Mouse (Mus musculus) embryonic facial prominence, embryonic 14.5 days (tissue): ENCODE measurements at regions not wholly inside any gene's neighbourhood (a gene's known extent, or its start where the extent isn't known, plus 50 kb on each side); places are given as distances from the start of the nearest gene placed in this dataset.

Experiments
- ATAC-seq: fragments of 200-750 bp; cut with Nextera tagmentation; 2 replicates; pipeline ENCODE4 v1.8.0; 2017; ENCODE audit warnings: low read depth, moderate number of reproducible peaks, moderate TSS enrichment
- DNase-seq: peaks from one replicate; pipeline ENCODE4 v3.0.0-alpha.2; 2015; ENCODE audit warnings: low spot score
- H3K27ac ChIP-seq: fragments of 300-500 bp; sonication (generic); replicated peaks from 2 replicates; pipeline ENCODE4 v1.5.1; 2014; ENCODE audit warnings: low read depth, mild to moderate bottlenecking, low read length, moderate library complexity
- H3K27me3 ChIP-seq: fragments of 300-500 bp; sonication (generic); replicated peaks from 2 replicates; pipeline ENCODE4 v1.6.1; 2014; ENCODE audit warnings: low read length; ENCODE audit not compliant: control insufficient read depth, insufficient read depth
- H3K36me3 ChIP-seq: fragments of 300-500 bp; sonication (generic); 2 replicates; pipeline ENCODE4 v1.6.1; 2014; ENCODE audit warnings: low read length, mixed read lengths; ENCODE audit not compliant: control insufficient read depth, insufficient read depth
- H3K4me1 ChIP-seq: fragments of 300-500 bp; sonication (generic); 2 replicates; pipeline ENCODE4 v1.6.1; 2014; ENCODE audit warnings: antibody characterized with exemption, low read length; ENCODE audit not compliant: control insufficient read depth, insufficient read depth
- H3K4me2 ChIP-seq: fragments of 300-500 bp; sonication (generic); 2 replicates; pipeline ENCODE4 v1.6.1; 2014; ENCODE audit warnings: low read depth, mild to moderate bottlenecking, low read length, moderate library complexity, mixed read lengths
- H3K4me3 ChIP-seq: fragments of 300-500 bp; sonication (generic); 2 replicates; pipeline ENCODE4 v1.5.1; 2014; ENCODE audit warnings: low read depth, mild to moderate bottlenecking, low read length
- H3K9ac ChIP-seq: fragments of 300-500 bp; sonication (generic); 2 replicates; pipeline ENCODE4 v1.6.1; 2014; ENCODE audit warnings: low read depth, mild to moderate bottlenecking, low read length, moderate library complexity, mixed read lengths
- H3K9me3 ChIP-seq: fragments of 300-500 bp; sonication (generic); 2 replicates; pipeline ENCODE4 v1.6.1; 2016; ENCODE audit warnings: low read length; ENCODE audit not compliant: control insufficient read depth
- WGBS: fragments of 180-500 bp; shearing (Covaris S2); extraction: QIAGEN DNeasy Blood & Tissue Kit; methylation state at CpG from one replicate; pipeline ENCODE4 v1.1.7; 2014; 5-methylcytosine and 5-hydroxymethylcytosine counted together

GRCm38 (mm10) chrX:68056026-68056425, 134.8 kb upstream of the 4933436I01Rik start:
- WGBS = 30% methylated on average over 1 of the region's 1 CpGs
- Histone ChIP-seq H3K4me1 (no peaks in the 10 kb centered on the region), H3K27me3 (no peaks in the 10 kb centered on the region), H3K9me3 (no peaks in the 10 kb centered on the region), H3K9ac (no peak overlapping the region), H3K4me3 (no peak overlapping the region), H3K36me3 (no peaks in the 10 kb centered on the region), H3K4me2 (no peak overlapping the region), H3K27ac (no peak overlapping the region)
- peak; percentile 3 for DNase-seq
- no peak for ATAC-seq

- 79% methylated on average over 4 of the region's 4 CpGs for WGBS
- ATAC-seq = no peak
- Histone ChIP-seq H3K4me3 (no peak overlapping the region), H3K9ac (no peak overlapping the region), H3K27me3 (no peaks in the 10 kb centered on the region), H3K36me3 (no peaks in the 10 kb centered on the region), H3K27ac (no peak overlapping the region), H3K4me2 (no peak overlapping the region), H3K4me1 (no peaks in the 10 kb centered on the region), H3K9me3 (no peaks in the 10 kb centered on the region)
- DNase-seq = no peak
These were observed 122.9 kb upstream of the 4933436I01Rik start for GRCm38 (mm10) chrX:68043990-68044740.
